Mouse (Mus musculus) cerebellum, adult 9-11 months (tissue): ENCODE data around the gene Elac2.
A peak's percentile ranks its signal among the peaks of the same experiment; 100 is the strongest.

Experiments used
- DNase-seq: peaks from one replicate; pipeline ENCODE4 v3.0.0; 2022

The Elac2 gene

DNA sequence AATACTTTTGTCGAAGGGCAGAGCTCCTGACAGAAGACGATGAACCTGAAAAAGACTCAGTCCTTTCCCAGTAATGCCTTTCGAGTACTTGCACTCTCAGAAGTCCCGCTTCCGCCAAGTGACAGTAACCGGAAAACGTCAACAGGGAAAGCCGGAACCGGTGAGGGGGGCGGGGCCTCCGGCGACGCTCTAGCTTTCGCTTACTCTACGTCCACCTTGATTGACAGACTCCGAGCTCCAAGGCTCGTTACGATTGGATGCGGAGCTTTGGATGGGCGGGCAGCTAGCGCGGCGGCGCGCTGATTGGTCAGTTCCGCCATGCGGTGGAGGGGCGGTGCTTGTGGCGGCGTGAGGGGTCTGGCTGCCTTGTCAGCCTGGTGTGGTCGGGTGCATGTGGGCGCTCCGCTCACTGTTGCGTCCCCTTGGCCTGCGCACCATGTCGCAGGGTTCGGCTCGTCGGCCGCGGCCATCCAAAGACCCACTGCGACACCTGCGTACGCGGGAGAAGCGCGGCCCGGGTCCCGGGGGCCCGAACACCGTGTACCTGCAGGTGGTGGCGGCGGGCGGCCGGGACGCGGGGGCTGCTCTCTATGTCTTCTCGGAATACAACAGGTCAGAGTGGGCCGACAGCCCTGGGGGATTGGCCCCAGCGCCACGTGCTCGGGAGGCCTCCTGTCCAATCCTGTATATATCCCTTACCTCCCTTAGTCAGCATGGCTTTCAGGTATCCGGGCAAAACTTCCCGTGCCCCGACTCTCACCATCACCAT is at the start of gene Elac2:
Gene Elac2 (plus strand): TSS at position 319 of the 769 bp plus-strand sequence.
- DNase-seq, result peak; percentile 98

GRCm38 (mm10) chr11:64929130-64929529 is 49.7 kb upstream of the Elac2 start:
- DNase-seq, result no peak

DNA sequence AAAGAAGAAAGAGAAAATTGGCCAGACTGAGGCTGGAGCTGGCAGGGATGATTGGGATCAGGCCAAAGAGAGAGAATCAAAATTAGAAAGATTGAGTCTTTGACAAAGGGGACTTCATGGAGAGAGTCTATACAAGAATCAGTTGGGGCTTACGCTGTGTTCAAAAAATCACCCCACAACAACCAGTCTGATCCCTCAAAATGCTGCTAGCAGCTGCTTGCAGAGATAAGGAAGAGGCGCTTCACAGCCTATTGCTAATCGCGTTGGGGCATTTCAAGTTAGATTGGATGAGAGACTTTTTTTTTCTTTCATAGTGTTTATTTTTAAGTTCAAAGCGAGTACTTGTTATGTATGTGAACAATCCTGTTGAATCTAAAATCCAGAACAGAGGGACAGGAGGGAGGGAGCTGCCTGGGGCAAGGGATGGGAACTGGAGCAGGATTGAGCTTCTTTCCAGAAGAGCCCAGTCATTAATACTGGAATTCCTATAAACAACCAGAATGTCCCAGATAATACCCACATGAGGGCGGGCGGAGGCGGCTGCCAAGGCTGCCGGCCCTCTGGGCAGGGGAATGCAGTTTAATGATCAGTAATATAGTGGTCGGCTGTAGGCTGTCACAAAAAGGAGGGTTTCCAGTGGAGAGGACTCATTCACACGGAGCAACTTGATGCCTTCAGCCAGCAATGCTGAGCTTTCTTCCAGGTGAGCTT is 47.6 kb upstream of the Elac2 start:
- DNase-seq, result no peak

- DNase-seq, result no peak
Observed at GRCm38 (mm10) chr11:64937226-64937625, 41.6 kb upstream of the Elac2 start.

- DNase-seq, result no peak
Observed at GRCm38 (mm10) chr11:64941193-64941592, 37.6 kb upstream of the Elac2 start.

DNA sequence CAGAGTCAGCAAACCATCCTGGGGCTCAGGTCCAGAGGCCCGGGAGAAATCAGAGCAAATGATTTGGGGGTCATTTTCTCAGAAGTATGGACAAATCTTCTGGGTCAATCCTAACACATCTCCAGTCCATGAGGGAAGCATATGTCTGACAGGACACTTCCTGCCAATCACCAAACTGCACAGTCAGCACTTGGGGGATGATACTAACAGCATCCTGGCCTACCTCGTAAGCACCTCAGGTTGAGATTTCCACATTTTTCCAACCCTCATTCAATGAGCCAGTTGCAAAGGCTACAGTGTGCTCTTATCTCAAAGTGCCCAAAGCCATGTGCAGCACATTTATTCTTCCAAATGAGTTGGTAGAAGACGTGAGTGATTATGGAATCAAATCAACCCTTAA is 29.1 kb upstream of the Elac2 start:
- no peak for DNase-seq

- no peak for DNase-seq
Observed at GRCm38 (mm10) chr11:64956962-64957729, 21.7 kb upstream of the Elac2 start.

DNA sequence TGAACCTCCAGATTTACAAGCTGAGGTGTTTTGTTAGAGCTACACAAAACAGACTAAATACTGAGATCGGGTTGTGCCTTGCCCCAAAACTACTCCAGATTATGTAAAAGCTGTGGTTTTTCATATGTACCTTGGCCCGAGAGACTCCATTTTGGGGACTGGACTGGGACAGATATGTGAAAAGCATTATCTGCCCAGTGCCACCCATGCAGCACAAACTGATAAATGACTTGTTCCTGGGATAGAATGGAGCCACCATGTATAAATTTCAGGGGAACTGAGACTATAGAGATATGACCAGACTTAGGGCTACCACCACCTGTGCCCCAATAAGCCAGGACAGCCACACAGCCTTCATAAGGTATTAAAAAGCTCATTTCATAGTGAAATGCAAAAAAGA is 16.2 kb upstream of the Elac2 start:
- DNase-seq, result no peak

DNA sequence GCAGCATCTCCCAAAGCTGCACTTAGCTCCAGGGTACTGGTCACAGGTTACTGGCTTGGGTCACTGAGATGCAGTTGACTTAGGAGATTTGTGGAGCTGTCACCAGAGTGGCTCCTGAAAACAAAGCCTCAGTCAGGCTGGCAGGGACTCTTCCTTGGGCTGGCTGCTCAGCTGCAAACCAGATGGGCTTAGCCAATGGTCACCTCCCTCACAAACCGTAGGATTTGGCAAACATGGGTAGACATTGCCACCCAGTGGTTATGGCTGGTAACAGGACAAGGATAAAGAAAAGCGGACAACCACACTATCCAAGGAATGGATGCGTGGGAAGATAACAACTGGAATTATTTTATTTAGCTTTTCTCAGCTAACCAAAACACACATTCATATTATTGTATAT is 10.3 kb upstream of the Elac2 start:
- peak; percentile 39 for DNase-seq

DNA sequence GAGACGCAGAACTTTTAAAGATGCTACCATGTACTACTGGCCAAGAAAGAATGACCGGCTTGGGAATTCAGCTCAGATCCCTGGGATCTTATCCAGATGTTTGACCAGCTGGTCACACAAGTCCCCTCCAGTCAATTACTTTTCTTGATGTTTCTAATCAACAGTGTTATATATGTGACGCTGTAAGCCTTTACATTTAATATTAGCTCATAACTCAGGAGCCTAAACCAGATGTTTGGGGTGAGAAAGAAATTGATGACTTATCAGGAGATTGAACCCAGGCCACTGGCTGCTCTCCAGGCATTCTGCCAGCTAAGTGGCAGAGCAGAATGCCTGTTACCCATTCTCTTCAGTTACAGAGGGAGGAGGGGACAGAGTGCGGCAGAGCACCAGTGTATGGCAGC is 9.9 kb upstream of the Elac2 start:
- no peak for DNase-seq

DNA sequence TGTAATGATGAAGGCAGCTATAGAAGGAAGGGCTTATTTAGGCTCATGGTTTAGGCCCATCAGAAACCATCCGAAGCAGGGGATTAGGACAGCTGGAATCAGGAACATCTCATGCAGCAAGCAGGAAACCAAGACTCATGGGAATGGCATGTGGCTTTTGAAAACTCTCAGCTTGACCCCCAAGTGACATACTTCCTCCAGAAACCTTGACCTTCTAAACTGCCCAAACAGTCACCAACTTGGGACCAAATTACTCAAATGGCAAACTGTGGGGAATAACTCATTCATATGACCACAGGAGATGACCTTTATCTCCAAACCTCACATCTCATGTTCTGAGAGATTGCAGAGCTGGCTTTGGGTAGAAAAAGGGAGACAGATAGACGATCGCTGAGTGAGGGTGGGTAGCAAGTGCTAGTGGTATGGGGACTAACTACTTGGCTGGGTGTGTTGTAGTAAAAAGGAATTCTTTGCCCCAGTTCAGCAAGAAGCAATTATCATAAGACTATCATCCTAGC is 7.3 kb upstream of the Elac2 start:
- DNase-seq, result no peak

DNA sequence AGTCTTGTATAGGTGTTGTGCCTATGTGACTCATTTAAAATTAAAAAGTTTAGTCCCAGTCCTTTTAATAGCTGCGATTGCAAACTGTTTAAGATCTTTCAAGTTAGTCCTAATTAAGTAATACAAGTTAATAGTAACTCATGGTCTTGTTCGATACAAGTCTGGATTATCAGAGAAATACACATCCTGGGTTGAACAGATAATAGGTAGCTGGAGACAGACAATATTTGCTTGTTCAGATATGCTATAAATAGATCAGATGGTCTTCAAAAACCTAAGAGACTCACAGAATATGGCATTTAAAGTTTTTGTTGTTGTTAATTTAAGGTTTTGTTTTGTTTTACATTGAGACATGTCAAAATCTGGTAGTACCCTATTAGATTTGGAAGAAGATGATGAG is 6.4 kb upstream of the Elac2 start:
- no peak for DNase-seq

GRCm38 (mm10) chr11:64979489-64979845 is 629 bp downstream of the Elac2 start:
- no peak for DNase-seq

DNA sequence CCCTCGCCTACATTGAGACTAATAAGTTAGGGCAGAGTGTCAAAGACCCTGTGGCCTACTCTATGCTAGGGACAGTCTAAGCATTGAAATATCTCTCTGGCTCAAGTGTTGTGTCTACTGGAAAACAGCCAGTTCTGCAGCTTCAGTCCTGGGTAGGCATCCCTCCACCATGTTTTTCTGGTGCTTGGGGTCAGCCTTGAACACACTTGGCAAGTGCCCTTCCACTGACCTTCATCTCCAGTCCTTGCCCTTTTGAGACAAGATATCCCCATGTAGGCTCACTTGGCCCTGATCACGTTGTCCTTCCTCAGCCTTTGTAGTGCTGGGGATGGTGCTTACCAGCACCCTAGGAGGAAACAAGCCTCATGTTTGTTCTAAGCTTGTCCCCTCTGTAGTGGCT is 9.7 kb downstream of the Elac2 start:
- DNase-seq, result no peak

DNA sequence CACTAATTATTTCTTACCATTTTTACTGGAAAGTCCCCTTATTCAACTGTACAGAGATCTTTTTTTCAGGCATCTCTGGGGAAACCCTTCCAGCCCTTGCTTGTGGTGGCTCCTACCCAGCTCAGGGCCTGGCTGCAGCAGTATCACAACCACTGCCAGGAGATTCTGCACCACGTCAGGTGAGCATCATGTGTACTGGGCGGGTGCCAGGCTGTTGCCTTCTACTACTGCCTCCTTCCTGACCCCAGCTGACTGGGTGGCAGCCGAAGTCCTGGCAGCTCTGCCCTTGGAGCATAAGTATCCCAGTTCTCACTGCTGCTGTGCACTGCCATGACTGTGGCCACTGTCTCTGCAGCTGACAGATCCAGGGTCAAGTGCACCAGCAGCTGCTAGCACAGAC is 19.6 kb downstream of the Elac2 start:
- no peak for DNase-seq

DNA sequence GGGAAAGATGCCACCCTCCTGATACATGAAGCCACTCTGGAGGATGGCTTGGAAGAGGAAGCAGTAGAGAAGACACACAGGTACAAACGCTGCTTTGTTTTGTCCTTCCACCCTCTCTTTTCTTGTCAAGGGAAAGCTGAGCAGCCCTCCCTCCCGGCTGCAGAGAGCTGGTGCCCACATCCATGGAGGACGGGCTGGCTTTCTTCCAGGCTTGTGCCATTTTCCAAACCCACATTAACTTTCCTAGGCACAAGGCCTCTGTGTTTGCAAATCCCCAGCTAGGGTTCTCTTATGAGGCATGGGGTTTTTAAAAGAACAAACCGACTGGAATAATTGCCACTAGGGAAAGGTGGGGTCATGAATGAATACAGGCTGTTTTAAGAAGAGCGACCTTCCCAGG is 20.8 kb downstream of the Elac2 start:
- DNase-seq, result no peak

- DNase-seq, result peak; percentile 59
Observed at GRCm38 (mm10) chr11:65001729-65002128, 22.9 kb downstream of the Elac2 start.

DNA sequence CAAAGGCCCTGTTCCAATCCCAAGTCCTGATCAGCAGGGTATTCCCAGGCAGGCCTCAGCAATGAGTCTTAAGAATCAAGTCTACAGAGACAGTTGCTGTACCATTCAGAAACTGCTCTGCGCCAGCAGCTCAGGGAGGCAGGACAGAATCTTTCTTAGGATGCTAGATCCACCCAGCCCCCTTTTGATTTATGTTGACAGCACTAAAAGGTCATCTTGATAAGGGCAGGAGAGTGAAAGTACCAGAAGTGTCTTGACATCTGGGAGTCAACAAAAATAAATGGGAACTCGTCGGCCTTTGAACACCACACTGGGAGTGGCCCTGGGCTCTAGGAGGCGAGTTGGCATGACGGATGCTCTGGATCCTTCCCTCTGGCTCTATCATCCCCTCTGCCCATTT is 24.8 kb downstream of the Elac2 start:
- no peak for DNase-seq

- DNase-seq, result no peak
Observed at GRCm38 (mm10) chr11:65004836-65005235, 26.0 kb downstream of the Elac2 start.

DNA sequence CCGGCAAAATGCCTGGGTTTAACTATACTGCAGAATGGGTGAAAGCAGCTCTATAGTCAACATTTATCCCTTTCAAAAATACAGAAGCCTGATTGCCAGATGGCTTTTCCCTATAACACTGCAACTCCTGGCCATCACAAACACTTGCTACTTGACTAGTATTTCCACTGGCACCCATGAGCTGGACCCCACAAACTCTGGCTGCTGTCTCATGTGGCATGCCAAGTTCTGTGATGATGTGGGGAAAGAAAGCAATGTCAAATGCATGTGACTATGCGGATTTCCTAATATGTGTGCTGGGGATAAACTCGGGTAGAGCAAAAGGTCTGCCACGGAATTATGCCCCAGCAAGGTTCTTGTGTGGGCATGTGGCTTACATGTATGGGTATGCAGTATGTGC is 27.2 kb downstream of the Elac2 start:
- DNase-seq, result no peak

DNA sequence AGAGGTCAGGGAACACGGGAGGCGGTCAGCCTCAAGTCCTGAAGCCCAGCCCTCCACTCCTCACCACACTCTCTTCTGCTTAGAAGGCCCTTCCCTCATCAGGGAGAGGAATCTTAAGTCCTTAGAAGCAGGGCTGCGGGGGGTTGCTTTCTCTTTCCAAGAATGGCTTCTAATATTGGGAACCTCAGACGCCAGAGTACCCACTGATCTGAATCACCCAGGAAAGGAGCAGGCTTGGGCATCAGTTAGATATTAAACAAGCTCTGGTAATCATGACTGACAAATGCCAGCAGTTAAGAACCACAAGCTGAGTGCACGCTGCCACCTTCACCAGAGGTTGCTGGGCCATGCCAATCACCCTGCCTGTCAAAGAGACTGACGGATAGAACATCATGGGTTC is 35.1 kb downstream of the Elac2 start:
- DNase-seq, result no peak

GRCm38 (mm10) chr11:65016754-65017153 is 37.9 kb downstream of the Elac2 start:
- no peak for DNase-seq

GRCm38 (mm10) chr11:65020744-65021143 is 41.9 kb downstream of the Elac2 start:
- DNase-seq, result no peak

DNA sequence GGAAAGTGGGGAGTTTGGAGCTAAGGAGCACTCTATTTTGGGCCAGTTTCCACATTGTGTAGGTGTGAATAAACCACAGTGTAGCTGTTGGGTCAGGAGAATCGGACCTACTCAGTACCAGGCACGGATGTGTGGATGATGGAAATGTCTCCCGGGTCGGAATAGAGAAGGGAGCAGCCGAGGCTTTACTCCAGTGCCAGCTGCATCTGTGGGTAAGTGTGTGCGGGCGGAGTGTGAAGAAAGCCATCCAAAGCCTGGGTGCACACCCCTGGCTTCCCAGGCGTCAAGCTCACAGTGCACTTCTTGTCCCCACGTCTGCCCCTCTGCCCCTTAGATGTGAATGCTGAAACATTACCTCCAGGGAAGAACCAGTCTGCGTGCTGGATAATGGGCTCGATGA is 43.9 kb downstream of the Elac2 start:
- no peak for DNase-seq
